In the genomic region with DNA sequence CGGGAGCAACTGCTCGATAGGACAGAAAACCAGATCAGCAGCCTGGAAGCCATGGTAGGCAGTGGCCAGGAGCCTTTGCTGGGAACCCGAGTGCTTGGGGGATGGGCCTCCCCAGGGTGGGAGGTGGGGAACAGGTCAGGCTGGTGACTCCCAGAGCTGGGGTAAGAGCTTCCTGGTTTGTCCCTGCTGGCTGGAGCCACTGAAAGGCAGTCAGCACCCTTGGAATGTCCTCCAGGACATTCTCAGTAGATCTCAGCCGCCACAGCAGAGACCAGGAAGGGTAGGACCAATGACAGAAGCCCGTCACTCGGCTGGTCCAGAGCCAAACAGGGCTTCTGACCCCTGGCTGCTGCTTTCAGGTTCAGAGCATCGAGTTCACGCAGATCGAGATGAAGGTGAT, we compare ENCODE assay signal across 10 mouse cellular contexts. TPM values are rescaled to one million over a fixed set of nuclear protein-coding genes. Genes with fewer than 3 reads are reported as not detected.
DNase-seq lines count a peak whose midpoint lies in the region; ATAC-seq and TF ChIP-seq lines count a peak whose summit lies in the region.
"Had no signal": no experiment of that assay in that cellular context is flagged by ENCODE, and none has a peak within 500 bp of the region (broad histone marks: within the 10 kb centered on the region; RNA-seq: fewer than 3 reads in every experiment).

No protein-coding gene starts in this region.

- intact Hi-C loops in heart, postnatal 10 days (cut with DNase I) = no loop called here

- peak overlapping the region; percentile 22 for H3K4me2 ChIP-seq in heart, postnatal 0 days (ENCODE audit: low read depth, low read length)
- H3K4me2 ChIP-seq in intestine, embryonic 16.5 days (ENCODE audit: low read depth, low read length) = peak overlapping the region; percentile 93
- H3K4me2 ChIP-seq in limb, embryonic 13.5 days (replicated peaks) = peak overlapping the region; percentile 99; the same call in 1 of the 2 replicates

- no peak overlapping the region for H3K9ac ChIP-seq in heart, postnatal 0 days (replicated peaks; ENCODE audit: low read depth, low read length)
- peak overlapping the region; percentile 97 for H3K9ac ChIP-seq in intestine, embryonic 16.5 days (ENCODE audit: low read depth, low read length)
- H3K9ac ChIP-seq in limb, embryonic 13.5 days = 0 out of 2 replicates have a peak overlapping the region, but pooled peaks have one; percentile 90

- no peaks in the 10 kb centered on the region for H3K27me3 ChIP-seq in heart, postnatal 0 days (ENCODE audit: control insufficient read depth, insufficient read depth, low read length)
- H3K27me3 ChIP-seq in intestine, embryonic 16.5 days (replicated peaks; ENCODE audit: control insufficient read depth, insufficient read depth, low read length) = no peaks in the 10 kb centered on the region
- H3K27me3 ChIP-seq in limb, embryonic 13.5 days = no peaks in the 10 kb centered on the region

- H3K27ac ChIP-seq in heart, postnatal 0 days (ENCODE audit: low read depth) = 0 out of 2 replicates have a peak overlapping the region, but pooled peaks have one; percentile 8
- H3K27ac ChIP-seq in intestine, embryonic 16.5 days (ENCODE audit: low read length) = peak overlapping the region; percentile 90
- no peak overlapping the region for H3K27ac ChIP-seq in limb, embryonic 13.5 days

- H3K4me1 ChIP-seq in heart, postnatal 0 days (ENCODE audit: control insufficient read depth, insufficient read depth) = peaks cover 26% of the 10 kb centered on the region
- H3K4me1 ChIP-seq in intestine, embryonic 16.5 days (ENCODE audit: control insufficient read depth, insufficient read depth, low read length) = peaks cover 34% of the 10 kb centered on the region
- H3K4me1 ChIP-seq in limb, embryonic 13.5 days = peaks cover 32% of the 10 kb centered on the region

- ATAC-seq in heart, postnatal 0 days (ENCODE audit: insufficient read depth, low read depth) = no peak
- peak; percentile 10; the same call in 1 of the 2 replicates for ATAC-seq in intestine, embryonic 16.5 days
- no peak for ATAC-seq in limb, embryonic 13.5 days (ENCODE audit: low FRiP score, low read depth)
- ATAC-seq in granulocyte monocyte progenitor cell, adult 5-6 weeks (replicated peaks; ENCODE audit: poor library complexity, severe bottlenecking) = no peak
- ATAC-seq in cerebellum, adult (ENCODE audit: insufficient number of reproducible peaks, low FRiP score, low TSS enrichment) = no peak

- H3K36me3 ChIP-seq in heart, postnatal 0 days (replicated peaks; ENCODE audit: control insufficient read depth, insufficient read depth, low read length) = peaks cover 36% of the 10 kb centered on the region
- H3K36me3 ChIP-seq in intestine, embryonic 16.5 days (ENCODE audit: control insufficient read depth, insufficient read depth, low read length) = peaks cover 25% of the 10 kb centered on the region
- H3K36me3 ChIP-seq in limb, embryonic 13.5 days = peaks cover 52% of the 10 kb centered on the region

- DNase-seq in heart, postnatal 0 days (ENCODE audit: low spot score) = no peak
- no peak for DNase-seq in heart, postnatal 10 days
- peak; percentile 31 for DNase-seq in MN1 (ENCODE audit: low spot score)
- no peak for DNase-seq in cerebellum, adult 9-11 months
- DNase-seq: layer of hippocampus, postnatal 36 days; thymus, postnatal 25 days had no signal

- no peak overlapping the region for H3K4me3 ChIP-seq in heart, postnatal 0 days (ENCODE audit: low read depth, low read length)
- H3K4me3 ChIP-seq in intestine, embryonic 16.5 days (ENCODE audit: low read length) = peak overlapping the region; percentile 12; the same call in 1 of the 2 replicates
- H3K4me3 ChIP-seq in limb, embryonic 13.5 days = peak overlapping the region; percentile 70; the same call in 1 of the 2 replicates

- no peak for TF ChIP-seq EP300 in heart, postnatal 0 days (IDR thresholded peaks at IDR 0.05; ENCODE audit: low read depth)

- TF ChIP-seq CTCF in heart, postnatal 0 days (IDR thresholded peaks at IDR 0.05; ENCODE audit: low read depth) = no peak

- WGBS in heart, postnatal 0 days = 63% methylated on average over 9 of the region's 9 CpGs
- WGBS in intestine, embryonic 16.5 days = 76% methylated on average over 9 of the region's 9 CpGs
- 82% methylated on average over 9 of the region's 9 CpGs for WGBS in limb, embryonic 13.5 days

- no peaks in the 10 kb centered on the region for H3K9me3 ChIP-seq in heart, postnatal 0 days (replicated peaks; ENCODE audit: control insufficient read depth, low read length)
- H3K9me3 ChIP-seq in intestine, embryonic 16.5 days (ENCODE audit: control insufficient read depth, low read length) = no peaks in the 10 kb centered on the region
- no peaks in the 10 kb centered on the region for H3K9me3 ChIP-seq in limb, embryonic 13.5 days

RNA-seq across cellular contexts. Expression of a gene that starts 2.4 kb away (rescaled TPM):
- total RNA-seq in heart, postnatal 0 days (2014; rRNA removed; ENCODE audit: low replicate concordance) = 57.7 and 66.6 TPM in 2 replicates
- polyA plus RNA-seq in heart, postnatal 0 days (2015; fragmentation: Nextera tagmentation; extraction: Ambion mirVana) = 60.1 and 65.2 TPM in 2 replicates
- total RNA-seq in heart, postnatal 10 days (2021) = 10 to 100 TPM; 36.2 to 36.3 TPM
- 92.2 and 94.3 TPM in 2 replicates for polyA plus RNA-seq in intestine, embryonic 16.5 days (2015; fragmentation: Nextera tagmentation; extraction: Ambion mirVana)
- polyA plus RNA-seq in limb, embryonic 13.5 days (2015; fragmentation: Nextera tagmentation; extraction: Ambion mirVana) = 112 TPM in 2 replicates
- 15.9 and 18.0 TPM in 2 replicates for total RNA-seq in granulocyte monocyte progenitor cell, adult 5-6 weeks (2014; fragmentation: Nextera tagmentation)
- 60.8 and 73.0 TPM in 2 replicates for total RNA-seq in granulocyte monocyte progenitor cell, adult 5-6 weeks (2017)

RNA-seq across cellular contexts. Expression of a gene that starts 26.9 kb away (rescaled TPM):
- 16.1 and 22.0 TPM in 2 replicates for total RNA-seq in heart, postnatal 0 days (2014; rRNA removed; ENCODE audit: low replicate concordance)
- 7.8 and 8.2 TPM in 2 replicates for polyA plus RNA-seq in heart, postnatal 0 days (2015; fragmentation: Nextera tagmentation; extraction: Ambion mirVana)
- total RNA-seq in heart, postnatal 10 days (2021) = 10 to 100 TPM in 1 of 2 experiments, 1 to 10 TPM in 1; 6.9 to 12.7 TPM
- polyA plus RNA-seq in intestine, embryonic 16.5 days (2015; fragmentation: Nextera tagmentation; extraction: Ambion mirVana) = 10.1 and 11.8 TPM in 2 replicates
- polyA plus RNA-seq in limb, embryonic 13.5 days (2015; fragmentation: Nextera tagmentation; extraction: Ambion mirVana) = 16.6 and 16.8 TPM in 2 replicates
- 8.0 and 10.6 TPM in 2 replicates for total RNA-seq in granulocyte monocyte progenitor cell, adult 5-6 weeks (2014; fragmentation: Nextera tagmentation)
- 5.9 and 23.5 TPM in 2 replicates for total RNA-seq in granulocyte monocyte progenitor cell, adult 5-6 weeks (2017)

Comparison
In these comparisons a context has a peak if more than half of its experiments do, and no peak if none do; other contexts are left out.
1. H3K4me2 ChIP-seq: peak in every context shown above with its lines; median percentile 99 in limb, embryonic 13.5 days; 93 in intestine, embryonic 16.5 days; 22 in heart, postnatal 0 days.